Comparison of ENCODE assay signal across 12 mouse cellular contexts in the genomic region with DNA sequence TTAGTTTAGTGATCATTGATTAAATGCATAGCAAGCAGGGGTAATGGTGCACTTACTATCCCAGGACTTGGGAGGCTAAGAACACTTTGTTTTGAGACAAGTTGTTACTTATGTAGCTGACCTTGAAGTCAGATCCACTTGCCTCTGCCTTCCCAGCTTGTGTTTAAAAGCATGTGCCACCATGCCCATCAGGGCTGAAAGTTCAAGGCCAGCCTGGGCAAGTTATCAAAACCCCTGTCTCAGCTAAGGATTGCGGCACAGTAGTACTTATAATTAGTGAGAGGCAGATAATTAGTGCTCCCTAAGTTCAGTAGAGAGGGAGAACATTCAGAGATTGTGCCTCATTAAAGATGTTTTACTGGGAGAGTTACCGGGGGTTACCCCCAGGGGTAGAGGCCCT. TPM values are rescaled to one million over a fixed set of nuclear protein-coding genes. Genes with fewer than 3 reads are reported as not detected.
A peak's percentile ranks its signal among the peaks of the same experiment; 100 is the strongest.
DNase-seq lines count a peak whose midpoint lies in the region; ATAC-seq and TF ChIP-seq lines count a peak whose summit lies in the region.
"Had no signal": no experiment of that assay in that cellular context is flagged by ENCODE, and none has a peak within 500 bp of the region (broad histone marks: within the 10 kb centered on the region; RNA-seq: fewer than 3 reads in every experiment).

No protein-coding gene starts in this region.

- H3K36me3 ChIP-seq in kidney, embryonic 15.5 days, result peaks cover 64% of the 10 kb centered on the region
- H3K36me3 ChIP-seq in embryonic facial prominence, embryonic 13.5 days, result peaks cover 61% of the 10 kb centered on the region
- peaks cover 29% of the 10 kb centered on the region for H3K36me3 ChIP-seq in hindbrain, postnatal 0 days (ENCODE audit: insufficient read depth, low read length)

- 0 out of 2 replicates have a peak overlapping the region, but pooled peaks have one; percentile 98 for H3K9ac ChIP-seq in kidney, embryonic 15.5 days
- no peak overlapping the region for H3K9ac ChIP-seq in embryonic facial prominence, embryonic 13.5 days
- no peak overlapping the region for H3K9ac ChIP-seq in hindbrain, postnatal 0 days (replicated peaks; ENCODE audit: low read length)

- no peak for DNase-seq in kidney, adult 9 months
- peak; percentile 41 for DNase-seq in ES-CJ7 (ENCODE audit: low read depth, low spot score)
- DNase-seq in hindbrain, postnatal 0 days (ENCODE audit: low spot score), result no peak
- DNase-seq in gastrocnemius, adult 2 months, result no peak
- no peak for DNase-seq in right cerebral cortex, postnatal 4 days
- DNase-seq in kidney, postnatal 4 days, result no peak
- DNase-seq: cerebellum, postnatal 14 days; gastrocnemius, postnatal 36 days; lung, postnatal 4 days had no signal

- no peaks in the 10 kb centered on the region for H3K9me3 ChIP-seq in kidney, embryonic 15.5 days (replicated peaks)
- H3K9me3 ChIP-seq in embryonic facial prominence, embryonic 13.5 days, result no peaks in the 10 kb centered on the region
- no peaks in the 10 kb centered on the region for H3K9me3 ChIP-seq in hindbrain, postnatal 0 days (ENCODE audit: low read length)

- 93% methylated on average over 2 of the region's 2 CpGs for WGBS in kidney, embryonic 15.5 days
- WGBS in embryonic facial prominence, embryonic 13.5 days, result 88% methylated on average over 2 of the region's 2 CpGs
- 88% methylated on average over 2 of the region's 2 CpGs for WGBS in hindbrain, postnatal 0 days

- peak overlapping the region; percentile 99; the same call in 1 of the 2 replicates for H3K4me3 ChIP-seq in kidney, embryonic 15.5 days (replicated peaks)
- H3K4me3 ChIP-seq in embryonic facial prominence, embryonic 13.5 days, result 0 out of 2 replicates have a peak overlapping the region, but pooled peaks have one; percentile 97
- H3K4me3 ChIP-seq in hindbrain, postnatal 0 days (ENCODE audit: low read length), result no peak overlapping the region
- H3K4me3 ChIP-seq in gastrocnemius, adult 2 months, result no peak overlapping the region
- H3K4me3 ChIP-seq: erythroblast, embryonic 14.5 days had no signal

- H3K27ac ChIP-seq in kidney, embryonic 15.5 days, result no peak overlapping the region
- no peak overlapping the region for H3K27ac ChIP-seq in embryonic facial prominence, embryonic 13.5 days
- H3K27ac ChIP-seq in hindbrain, postnatal 0 days, result no peak overlapping the region
- no peak overlapping the region for H3K27ac ChIP-seq in gastrocnemius, adult 2 months

- no peaks in the 10 kb centered on the region for H3K27me3 ChIP-seq in kidney, embryonic 15.5 days
- H3K27me3 ChIP-seq in embryonic facial prominence, embryonic 13.5 days, result no peaks in the 10 kb centered on the region
- no peaks in the 10 kb centered on the region for H3K27me3 ChIP-seq in hindbrain, postnatal 0 days (ENCODE audit: insufficient read depth, low read length)

- ATAC-seq in kidney, embryonic 15.5 days (replicated peaks; ENCODE audit: low FRiP score), result no peak
- ATAC-seq in embryonic facial prominence, embryonic 13.5 days (ENCODE audit: insufficient number of reproducible peaks, insufficient read depth, low FRiP score, low TSS enrichment, low read depth), result no peak
- ATAC-seq in hindbrain, postnatal 0 days, result no peak

- TF ChIP-seq CTCF in hindbrain, postnatal 0 days (IDR thresholded peaks at IDR 0.05; ENCODE audit: low read depth), result no peak
- TF ChIP-seq CTCF in gastrocnemius, adult 2 months (IDR thresholded peaks at IDR 0.05), result no peak

- intact Hi-C loops in gastrocnemius, adult 2 months (cut with DNase I), result loop anchor here (5.0 kb wide), 1 partner anchor 107 kb away; no protein-coding TSS in a partner anchor

- no peak overlapping the region for H3K4me2 ChIP-seq in kidney, embryonic 15.5 days
- peak overlapping the region; percentile 79; the same call in 1 of the 2 replicates for H3K4me2 ChIP-seq in embryonic facial prominence, embryonic 13.5 days
- H3K4me2 ChIP-seq in hindbrain, postnatal 0 days (ENCODE audit: low read depth, low read length), result 0 out of 2 replicates have a peak overlapping the region, but pooled peaks have one; percentile 65

- H3K4me1 ChIP-seq in kidney, embryonic 15.5 days, result peaks cover 35% of the 10 kb centered on the region
- peaks cover 34% of the 10 kb centered on the region for H3K4me1 ChIP-seq in embryonic facial prominence, embryonic 13.5 days
- peaks cover 11% of the 10 kb centered on the region; the same call in 1 of the 2 replicates for H3K4me1 ChIP-seq in hindbrain, postnatal 0 days (ENCODE audit: insufficient read depth, low read length)

RNA-seq across cellular contexts. Expression of a gene that starts 1.8 kb away (rescaled TPM):
- polyA plus RNA-seq in kidney, embryonic 15.5 days (2015; fragmentation: Nextera tagmentation; extraction: Ambion mirVana), result 21.3 and 21.7 TPM in 2 replicates
- polyA plus RNA-seq in embryonic facial prominence, embryonic 13.5 days (2015; fragmentation: Nextera tagmentation; extraction: Ambion mirVana), result 26.9 and 29.6 TPM in 2 replicates
- 4.6 and 5.0 TPM in 2 replicates for total RNA-seq in hindbrain, postnatal 0 days (2014; rRNA removed)
- 3.8 and 5.2 TPM in 2 replicates for polyA plus RNA-seq in hindbrain, postnatal 0 days (2015; fragmentation: Nextera tagmentation; extraction: Ambion mirVana)
- total RNA-seq in gastrocnemius, adult 2 months (2021), result 1 to 10 TPM in 1 of 2 experiments, under 1 TPM in 1; 0.89 to 2.1 TPM

RNA-seq across cellular contexts. Expression of a gene that starts 1.9 kb away (rescaled TPM):
- 41.7 and 46.1 TPM in 2 replicates for polyA plus RNA-seq in kidney, embryonic 15.5 days (2015; fragmentation: Nextera tagmentation; extraction: Ambion mirVana)
- polyA plus RNA-seq in embryonic facial prominence, embryonic 13.5 days (2015; fragmentation: Nextera tagmentation; extraction: Ambion mirVana), result 53.7 and 55.0 TPM in 2 replicates
- total RNA-seq in hindbrain, postnatal 0 days (2014; rRNA removed), result 41.0 and 43.3 TPM in 2 replicates
- polyA plus RNA-seq in hindbrain, postnatal 0 days (2015; fragmentation: Nextera tagmentation; extraction: Ambion mirVana), result 31.7 and 33.9 TPM in 2 replicates
- total RNA-seq in gastrocnemius, adult 2 months (2021), result 1 to 10 TPM; 4.2 to 5.1 TPM

RNA-seq across cellular contexts. Expression of a gene that starts 9.3 kb away (rescaled TPM):
- 59.3 and 62.3 TPM in 2 replicates for polyA plus RNA-seq in kidney, embryonic 15.5 days (2015; fragmentation: Nextera tagmentation; extraction: Ambion mirVana)
- 78.2 and 83.9 TPM in 2 replicates for polyA plus RNA-seq in embryonic facial prominence, embryonic 13.5 days (2015; fragmentation: Nextera tagmentation; extraction: Ambion mirVana)
- 101 and 108 TPM in 2 replicates for total RNA-seq in hindbrain, postnatal 0 days (2014; rRNA removed)
- polyA plus RNA-seq in hindbrain, postnatal 0 days (2015; fragmentation: Nextera tagmentation; extraction: Ambion mirVana), result 89.0 and 89.2 TPM in 2 replicates
- total RNA-seq in gastrocnemius, adult 2 months (2021), result 10 to 100 TPM; 17.6 to 17.7 TPM

RNA-seq across cellular contexts. Expression of a gene that starts 25.7 kb away (rescaled TPM):
- 224 and 226 TPM in 2 replicates for polyA plus RNA-seq in kidney, embryonic 15.5 days (2015; fragmentation: Nextera tagmentation; extraction: Ambion mirVana)
- 156 and 206 TPM in 2 replicates for polyA plus RNA-seq in embryonic facial prominence, embryonic 13.5 days (2015; fragmentation: Nextera tagmentation; extraction: Ambion mirVana)
- 94.1 and 102 TPM in 2 replicates for total RNA-seq in hindbrain, postnatal 0 days (2014; rRNA removed)
- 112 and 119 TPM in 2 replicates for polyA plus RNA-seq in hindbrain, postnatal 0 days (2015; fragmentation: Nextera tagmentation; extraction: Ambion mirVana)
- total RNA-seq in gastrocnemius, adult 2 months (2021), result 10 to 100 TPM; 25.1 to 35.4 TPM

RNA-seq across cellular contexts. Expression of a gene that starts 26.1 kb away (rescaled TPM):
- polyA plus RNA-seq in kidney, embryonic 15.5 days (2015; fragmentation: Nextera tagmentation; extraction: Ambion mirVana), result 51.1 and 90.2 TPM in 2 replicates
- polyA plus RNA-seq in embryonic facial prominence, embryonic 13.5 days (2015; fragmentation: Nextera tagmentation; extraction: Ambion mirVana), result 34.1 and 41.1 TPM in 2 replicates
- total RNA-seq in hindbrain, postnatal 0 days (2014; rRNA removed), result 15.5 TPM in 1 of 2 replicates, not detected in the other
- polyA plus RNA-seq in hindbrain, postnatal 0 days (2015; fragmentation: Nextera tagmentation; extraction: Ambion mirVana), result 3.0 and 3.1 TPM in 2 replicates
- total RNA-seq in gastrocnemius, adult 2 months (2021), result over 10,000 TPM; 24,727 to 33,034 TPM

Comparison
In these comparisons a context has a peak if more than half of its experiments do, and no peak if none do; other contexts are left out.
1. H3K4me3 ChIP-seq: peak in kidney, embryonic 15.5 days (single experiment) and embryonic facial prominence, embryonic 13.5 days (single experiment); none in hindbrain, postnatal 0 days (single experiment) and gastrocnemius, adult 2 months (single experiment).